31 mouse cellular contexts compared by ENCODE assay signal in genomic region chr3:52264354-52264753, GRCm38 (mm10). TPM values are rescaled to one million over a fixed set of nuclear protein-coding genes. Genes with fewer than 3 reads are reported as not detected.
DNase-seq lines count a peak whose midpoint lies in the region; ATAC-seq and TF ChIP-seq lines count a peak whose summit lies in the region.
"Had no signal": no experiment of that assay in that cellular context is flagged by ENCODE, and none has a peak within 500 bp of the region (broad histone marks: within the 10 kb centered on the region; RNA-seq: fewer than 3 reads in every experiment).

No protein-coding gene starts in this region.

- H3K9ac ChIP-seq in forebrain, embryonic 15.5 days (replicated peaks) = no peak overlapping the region
- H3K9ac ChIP-seq in forebrain, embryonic 13.5 days = no peak overlapping the region
- no peak overlapping the region for H3K9ac ChIP-seq in lung, postnatal 0 days (replicated peaks; ENCODE audit: low read depth)
- H3K9ac ChIP-seq: embryonic facial prominence, embryonic 15.5 days; hindbrain, embryonic 12.5 days; intestine, embryonic 15.5 days; limb, embryonic 13.5 days; liver, postnatal 0 days; midbrain, embryonic 13.5 days; neural tube, embryonic 13.5 days; stomach, embryonic 15.5 days had no signal

- no peak for ATAC-seq in forebrain, embryonic 15.5 days (replicated peaks)
- no peak for ATAC-seq in forebrain, embryonic 13.5 days
- no peak for ATAC-seq in lung, postnatal 0 days
- ATAC-seq: hindbrain, postnatal 0 days; intestine, embryonic 15.5 days; liver, postnatal 0 days; midbrain, embryonic 13.5 days had no signal

- H3K36me3 ChIP-seq in forebrain, embryonic 15.5 days = no peaks in the 10 kb centered on the region
- no peaks in the 10 kb centered on the region for H3K36me3 ChIP-seq in forebrain, embryonic 13.5 days (ENCODE audit: poor library complexity, severe bottlenecking)
- no peaks in the 10 kb centered on the region for H3K36me3 ChIP-seq in lung, postnatal 0 days (ENCODE audit: insufficient read depth, low read length)
- H3K36me3 ChIP-seq: embryonic facial prominence, embryonic 10.5 days; embryonic facial prominence, embryonic 15.5 days; G1E; heart, embryonic 10.5 days; hindbrain, embryonic 12.5 days; intestine, embryonic 15.5 days; limb, embryonic 13.5 days; midbrain, embryonic 13.5 days; neural tube, embryonic 13.5 days; stomach, embryonic 15.5 days had no signal

- H3K9me3 ChIP-seq in forebrain, embryonic 15.5 days = no peaks in the 10 kb centered on the region
- H3K9me3 ChIP-seq in forebrain, embryonic 13.5 days (replicated peaks) = no peaks in the 10 kb centered on the region
- no peaks in the 10 kb centered on the region for H3K9me3 ChIP-seq in lung, postnatal 0 days (ENCODE audit: low read length)
- H3K9me3 ChIP-seq: embryonic facial prominence, embryonic 10.5 days; embryonic facial prominence, embryonic 15.5 days; heart, embryonic 10.5 days; hindbrain, embryonic 12.5 days; intestine, embryonic 15.5 days; limb, embryonic 13.5 days; midbrain, embryonic 13.5 days; neural tube, embryonic 13.5 days; stomach, embryonic 15.5 days had no signal

- H3K27ac ChIP-seq in forebrain, embryonic 15.5 days (replicated peaks) = peak overlapping the region; percentile 71
- H3K27ac ChIP-seq in forebrain, embryonic 13.5 days = no peak overlapping the region
- no peak overlapping the region for H3K27ac ChIP-seq in lung, postnatal 0 days (ENCODE audit: low read length)
- H3K27ac ChIP-seq: embryonic facial prominence, embryonic 10.5 days; embryonic facial prominence, embryonic 15.5 days; heart, embryonic 10.5 days; hindbrain, embryonic 12.5 days; hindbrain, postnatal 0 days; intestine, embryonic 15.5 days; kidney, postnatal 0 days; limb, embryonic 13.5 days; macrophage; midbrain, embryonic 13.5 days; neural tube, embryonic 13.5 days; stomach, embryonic 15.5 days had no signal

- H3K27me3 ChIP-seq in forebrain, embryonic 15.5 days = peaks cover 24% of the 10 kb centered on the region; the same call in 1 of the 2 replicates
- H3K27me3 ChIP-seq in forebrain, embryonic 13.5 days = peaks cover 46% of the 10 kb centered on the region
- no peaks in the 10 kb centered on the region for H3K27me3 ChIP-seq in lung, postnatal 0 days (replicated peaks; ENCODE audit: insufficient read depth, low read length)
- H3K27me3 ChIP-seq: intestine, embryonic 15.5 days; stomach, embryonic 15.5 days had no signal

- no peak overlapping the region for H3K4me3 ChIP-seq in forebrain, embryonic 15.5 days
- H3K4me3 ChIP-seq in forebrain, embryonic 13.5 days = no peak overlapping the region
- H3K4me3 ChIP-seq in lung, postnatal 0 days (ENCODE audit: low read depth, low read length) = no peak overlapping the region
- H3K4me3 ChIP-seq: embryonic facial prominence, embryonic 10.5 days; embryonic facial prominence, embryonic 15.5 days; heart, embryonic 10.5 days; hindbrain, embryonic 12.5 days; intestine, embryonic 15.5 days; limb, embryonic 13.5 days; midbrain, embryonic 13.5 days; neural tube, embryonic 13.5 days; stomach, embryonic 15.5 days had no signal

- no peak for TF ChIP-seq CTCF in lung, postnatal 0 days (IDR thresholded peaks at IDR 0.05)

- peak; percentile 44 for DNase-seq in lung, postnatal 0 days (ENCODE audit: low spot score)
- DNase-seq in lung, postnatal 25 days (ENCODE audit: low spot score) = no peak
- DNase-seq in layer of hippocampus, postnatal 14 days (ENCODE audit: low spot score in 2 of 2) = peak; percentile 28 to 83
- DNase-seq in urinary bladder, postnatal 25 days (ENCODE audit: low spot score) = no peak
- no peak for DNase-seq in right cerebral cortex, adult 2 months (ENCODE audit: low spot score in 2 of 2)
- DNase-seq: adrenal gland, postnatal 10 days; cerebellum, adult 18-20 months; cerebellum, postnatal 25 days; gastrocnemius, postnatal 25 days; heart, postnatal 36 days; kidney, adult 2 months; kidney, postnatal 4 days; liver, postnatal 0 days; right cerebral cortex, postnatal 14 days; thymus, postnatal 14 days had no signal

- 54% methylated on average over 8 of the region's 8 CpGs for WGBS in forebrain, embryonic 15.5 days
- 78% methylated on average over 8 of the region's 8 CpGs for WGBS in forebrain, embryonic 13.5 days
- WGBS in lung, postnatal 0 days = 70% methylated on average over 8 of the region's 8 CpGs

- H3K4me2 ChIP-seq in forebrain, embryonic 15.5 days (replicated peaks) = no peak overlapping the region; the same call in 1 of the 2 replicates
- H3K4me2 ChIP-seq in forebrain, embryonic 13.5 days = no peak overlapping the region
- no peak overlapping the region for H3K4me2 ChIP-seq in lung, postnatal 0 days (replicated peaks; ENCODE audit: low read depth, low read length)
- H3K4me2 ChIP-seq: embryonic facial prominence, embryonic 15.5 days; hindbrain, embryonic 12.5 days; intestine, embryonic 15.5 days; limb, embryonic 13.5 days; liver, embryonic 11.5 days; midbrain, embryonic 13.5 days; neural tube, embryonic 13.5 days; stomach, embryonic 15.5 days had no signal

- peaks cover 32% of the 10 kb centered on the region for H3K4me1 ChIP-seq in forebrain, embryonic 15.5 days
- H3K4me1 ChIP-seq in forebrain, embryonic 13.5 days = peaks cover 19% of the 10 kb centered on the region
- H3K4me1 ChIP-seq in lung, postnatal 0 days (ENCODE audit: insufficient read depth, low read depth, low read length) = no peaks in the 10 kb centered on the region
- H3K4me1 ChIP-seq: heart, embryonic 10.5 days; intestine, embryonic 15.5 days had no signal

- no peak for TF ChIP-seq EP300 in lung, postnatal 0 days (IDR thresholded peaks at IDR 0.05)

RNA-seq across cellular contexts. Expression of gene Foxo1, which starts 3.8 kb away (rescaled TPM):
- 3.6 and 3.8 TPM in 2 replicates for polyA plus RNA-seq in forebrain, embryonic 15.5 days (2015; fragmentation: Nextera tagmentation; extraction: Ambion mirVana)
- 1.9 TPM in 2 replicates for polyA plus RNA-seq in forebrain, embryonic 13.5 days (2015; fragmentation: Nextera tagmentation; extraction: Ambion mirVana)
- polyA plus RNA-seq in lung, postnatal 0 days (2015; fragmentation: Nextera tagmentation; extraction: Ambion mirVana) = 6.8 and 7.6 TPM in 2 replicates
- 10 to 100 TPM; 22.1 to 22.9 TPM for total RNA-seq in layer of hippocampus, postnatal 14 days (2021)
- polyA plus RNA-seq: G1E had no signal

Comparison
In these comparisons a context has a peak if more than half of its experiments do, and no peak if none do; other contexts are left out.
1. DNase-seq: peak in lung, postnatal 0 days (single experiment) and layer of hippocampus, postnatal 14 days (2 of 2); none in lung, postnatal 25 days (single experiment), urinary bladder, postnatal 25 days (single experiment) and right cerebral cortex, adult 2 months (0 of 2).